Mouse (Mus musculus) CH12.LX (cell line): ENCODE results near the gene Cd200r3. TPM values are rescaled to one million over a fixed set of nuclear protein-coding genes. Genes with fewer than 3 reads are reported as not detected.

ENCODE experiments used
- DNase-seq: peaks from one replicate; pipeline ENCODE4 v3.0.0-alpha.2; 2013; ENCODE audit errors: extremely low read depth
- H3K27ac ChIP-seq: 2 replicates; pipeline ENCODE4 v1.5.1; 2012; ENCODE audit warnings: low read depth, mild to moderate bottlenecking, control low read depth, moderate library complexity; ENCODE audit not compliant: insufficient read depth
- H3K27me3 ChIP-seq: replicated peaks from 2 replicates; pipeline ENCODE3; 2012; ENCODE audit warnings: inconsistent platforms
- H3K36me3 ChIP-seq, 2 experiments: replicated peaks in 1 of 2; 2 replicates each; pipeline versions ENCODE3 to v1.6.1; 2012; ENCODE audit warnings: inconsistent platforms in 1 of 2, low read length in 1 of 2, mild to moderate bottlenecking in 1 of 2, mixed read lengths in 1 of 2, moderate library complexity in 1 of 2; ENCODE audit not compliant: control insufficient read depth in 1 of 2, insufficient read depth in 1 of 2
- H3K4me1 ChIP-seq, 2 experiments: 2 replicates each; pipeline ENCODE4 v1.6.1; 2012; ENCODE audit warnings: inconsistent platforms in 1 of 2, moderate library complexity in 1 of 2; ENCODE audit not compliant: insufficient read depth in 2 of 2, control insufficient read depth in 1 of 2
- H3K4me2 ChIP-seq: 2 replicates; pipeline ENCODE4 v1.6.1; 2012; ENCODE audit warnings: low read depth, mild to moderate bottlenecking, control low read depth; ENCODE audit not compliant: poor library complexity, insufficient read depth, severe bottlenecking
- H3K4me3 ChIP-seq, 3 experiments: fragments of 150-350 bp in 1 of 3; sonication (generic) in 1 of 3; replicated peaks in 1 of 3; 2 replicates each; pipeline versions ENCODE3 to v1.5.1; 2011 to 2012; ENCODE audit warnings: low read depth in 2 of 3, low read length in 2 of 3, mild to moderate bottlenecking in 2 of 3, moderate library complexity in 2 of 3, control low read depth in 1 of 3, improper control_type of control experiment in 1 of 3, inconsistent platforms in 1 of 3, mixed read lengths in 1 of 3; ENCODE audit not compliant: poor library complexity in 1 of 3
- H3K79me2 ChIP-seq: replicated peaks from 2 replicates; pipeline ENCODE4 v1.6.1; 2012; ENCODE audit warnings: mild to moderate bottlenecking, moderate library complexity; ENCODE audit not compliant: control insufficient read depth, poor library complexity, insufficient read depth, severe bottlenecking; ENCODE audit errors: extremely low read depth
- H3K9ac ChIP-seq: 2 replicates; pipeline ENCODE4 v1.6.1; 2012; ENCODE audit warnings: low read depth, mild to moderate bottlenecking, control low read depth, moderate library complexity; ENCODE audit not compliant: insufficient read depth
- H3K9me3 ChIP-seq: replicated peaks from 2 replicates; pipeline ENCODE3; 2012; ENCODE audit warnings: low read length, inconsistent platforms, mixed read lengths
- CHD1 ChIP-seq: IDR thresholded peaks from 2 replicates; pipeline ENCODE4 v1.6.1; 2012; ENCODE audit warnings: low read depth, low read length, improper control_type of control experiment, inconsistent platforms
- ELF1 ChIP-seq: IDR thresholded peaks from 2 replicates; pipeline ENCODE4 v1.6.1; 2014; ENCODE audit warnings: low read depth, mild to moderate bottlenecking, inconsistent platforms, low read length, improper control_type of control experiment
- EP300 ChIP-seq: IDR thresholded peaks from 2 replicates; pipeline ENCODE4 v1.6.1; 2011; ENCODE audit warnings: low read length, improper control_type of control experiment
- ETS1 ChIP-seq: conservative IDR thresholded peaks from 2 replicates; pipeline ENCODE4 v1.6.1; 2012; ENCODE audit warnings: low read depth, mild to moderate bottlenecking, inconsistent platforms, low read length, improper control_type of control experiment, moderate library complexity
- GABPA ChIP-seq: IDR thresholded peaks from 2 replicates; pipeline ENCODE4 v1.6.1; 2012; ENCODE audit warnings: low read depth, low read length, improper control_type of control experiment, inconsistent platforms; ENCODE audit not compliant: insufficient replicate concordance
- HCFC1 ChIP-seq: IDR thresholded peaks from 2 replicates; pipeline ENCODE4 v1.6.1; 2012; ENCODE audit warnings: low read depth, mild to moderate bottlenecking, inconsistent platforms, low read length, improper control_type of control experiment
- IRF4 ChIP-seq: IDR thresholded peaks from 2 replicates; pipeline ENCODE4 v1.6.1; 2014; ENCODE audit warnings: low read depth, mild to moderate bottlenecking, inconsistent platforms, low read length, improper control_type of control experiment
- JUN ChIP-seq: IDR thresholded peaks from 2 replicates; pipeline ENCODE4 v1.6.1; 2011; ENCODE audit warnings: low read depth, mild to moderate bottlenecking, low read length, improper control_type of control experiment, moderate library complexity; ENCODE audit not compliant: insufficient read depth
- KAT2A ChIP-seq: IDR thresholded peaks from 2 replicates; pipeline ENCODE4 v1.6.1; 2012; ENCODE audit warnings: low read length, improper control_type of control experiment, inconsistent platforms; ENCODE audit not compliant: insufficient replicate concordance
- MAFK ChIP-seq: IDR thresholded peaks from 2 replicates; pipeline ENCODE4 v1.6.1; 2011; ENCODE audit warnings: low read length, improper control_type of control experiment; ENCODE audit not compliant: insufficient replicate concordance
- MAX ChIP-seq: IDR thresholded peaks from 2 replicates; pipeline ENCODE4 v1.6.1; 2011; ENCODE audit warnings: low read length, improper control_type of control experiment
- MEF2A ChIP-seq: IDR thresholded peaks from 2 replicates; pipeline ENCODE4 v1.6.1; 2014; ENCODE audit warnings: low read depth, mild to moderate bottlenecking, inconsistent platforms, low read length, improper control_type of control experiment, borderline replicate concordance
- MYC ChIP-seq: IDR thresholded peaks from 2 replicates; pipeline ENCODE4 v1.6.1; 2011; ENCODE audit warnings: low read depth, mild to moderate bottlenecking, improper control_type of control experiment, low read length
- NRF1 ChIP-seq: IDR thresholded peaks from 2 replicates; pipeline ENCODE4 v1.6.1; 2014; ENCODE audit warnings: low read depth, mild to moderate bottlenecking, inconsistent platforms, low read length, improper control_type of control experiment, moderate library complexity
- POLR2A ChIP-seq: IDR thresholded peaks from 2 replicates; pipeline ENCODE4 v1.6.1; 2011; ENCODE audit warnings: low read depth, mild to moderate bottlenecking, improper control_type of control experiment, low read length
- SIN3A ChIP-seq: IDR thresholded peaks from 2 replicates; pipeline ENCODE4 v1.6.1; 2012; ENCODE audit warnings: low read length, improper control_type of control experiment, inconsistent platforms
- SMC3 ChIP-seq: IDR thresholded peaks from 2 replicates; pipeline ENCODE4 v1.6.1; 2011; ENCODE audit warnings: low read depth, low read length, improper control_type of control experiment
- TBP ChIP-seq: conservative IDR thresholded peaks from 2 replicates; pipeline ENCODE4 v1.6.1; 2011; ENCODE audit warnings: low read depth, low read length, improper control_type of control experiment
- UBTF ChIP-seq: IDR thresholded peaks from 2 replicates; pipeline ENCODE4 v1.6.1; 2012; ENCODE audit warnings: low read depth, mild to moderate bottlenecking, inconsistent platforms, low read length, improper control_type of control experiment, moderate library complexity
- USF1 ChIP-seq: IDR thresholded peaks from 2 replicates; pipeline ENCODE4 v1.6.1; 2014; ENCODE audit warnings: low read depth, mild to moderate bottlenecking, inconsistent platforms, low read length, improper control_type of control experiment
- ZC3H11A ChIP-seq: IDR thresholded peaks from 2 replicates; pipeline ENCODE4 v1.6.1; 2012; ENCODE audit warnings: low read depth, mild to moderate bottlenecking, inconsistent platforms, low read length, improper control_type of control experiment
- ZKSCAN1 ChIP-seq: IDR thresholded peaks from 2 replicates; pipeline ENCODE4 v1.6.1; 2012; ENCODE audit warnings: low read depth, inconsistent platforms, low read length, improper control_type of control experiment, borderline replicate concordance
- ZMIZ1 ChIP-seq: IDR thresholded peaks from 2 replicates; pipeline ENCODE4 v1.6.1; 2012; ENCODE audit warnings: low read depth, mild to moderate bottlenecking, inconsistent platforms, low read length, improper control_type of control experiment
- dilution Hi-C: fragments of 300-500 bp; cut with MboI; formaldehyde crosslinking; loops from 2 replicates; pipeline ENCODE4 v1.14.3; 2020; ENCODE audit warnings: low sequenced_read_pairs; ENCODE audit not compliant: extremely low pct_unique_long_range_greater_than_20kb, extremely low pct_ligation_motif_present
- in situ Hi-C: fragments of 300-500 bp; cut with MboI; formaldehyde crosslinking; loops from 3 replicates; pipeline ENCODE4 v1.14.3; 2019; ENCODE audit warnings: low sequenced_read_pairs, low pct_ligation_motif_present, low pct_unique_long_range_greater_than_20kb, mixed read lengths
- polyA plus RNA-seq: library from polyadenylated mRNA; unstranded; fragments of >175 nt; gene quantifications from 2 replicates; pipeline ENCODE4 v1.2.1, GENCODE M21; 2012; ENCODE audit warnings: low read depth; ENCODE audit not compliant: insufficient read length
- total RNA-seq, 2 experiments: library from RNA; depleted of rRNA; stranded (reverse); fragments of 300-350 nt in 1 of 2; fragments of >200 nt in 1 of 2; gene quantifications; 2 replicates each; pipeline ENCODE4 v1.2.3; 2012 to 2014

The Cd200r3 gene
- total and polyA plus RNA-seq, 3 experiments, result 5.0 to 17.6 (median 6.9) TPM

DNA sequence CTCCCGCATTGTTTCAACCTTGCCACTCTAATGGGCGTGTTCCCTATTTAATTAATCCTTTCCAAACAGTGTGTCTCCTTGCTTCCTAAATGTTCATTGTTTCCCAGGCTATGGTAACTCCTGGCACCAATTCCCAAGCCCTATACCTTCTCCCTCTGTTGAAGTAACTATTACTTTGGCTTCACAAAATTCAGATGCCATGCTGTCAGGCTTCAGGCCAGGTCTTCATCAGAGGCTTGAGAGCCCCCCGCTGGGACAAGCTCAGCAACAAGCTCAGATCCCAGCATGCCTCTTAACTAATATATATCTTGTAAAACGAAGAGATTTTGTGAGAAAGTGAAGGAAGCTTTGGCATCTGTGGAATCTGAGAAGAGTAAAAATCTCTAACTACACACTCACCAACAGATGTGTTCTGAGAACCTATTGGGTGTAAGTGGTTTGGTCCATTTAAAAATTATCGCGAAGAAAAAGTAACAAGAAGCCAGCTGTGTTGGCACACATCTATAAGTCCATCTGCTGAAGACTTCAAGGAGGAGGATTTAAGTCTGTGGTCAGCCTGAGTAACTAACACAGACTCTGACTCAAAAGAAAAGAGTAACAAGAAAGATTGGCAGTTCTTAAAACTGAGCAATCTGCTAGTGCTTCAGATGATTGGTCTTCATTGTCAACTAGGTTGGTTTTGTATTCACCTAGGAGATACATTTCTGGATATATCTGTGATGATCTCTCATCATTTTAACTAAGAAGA lies 50.9 kb downstream of the Cd200r3 start (continued):
- TF ChIP-seq IRF4 (peak; percentile 82), KAT2A (no peak), ZC3H11A (no peak), POLR2A (no peak; the same call in 1 of the 2 replicates), ELF1 (no peak), CHD1 (peak; percentile 94), MEF2A (no peak), SMC3 (no peak), JUN (peak; percentile 66; the same call in 1 of the 2 replicates)

DNA sequence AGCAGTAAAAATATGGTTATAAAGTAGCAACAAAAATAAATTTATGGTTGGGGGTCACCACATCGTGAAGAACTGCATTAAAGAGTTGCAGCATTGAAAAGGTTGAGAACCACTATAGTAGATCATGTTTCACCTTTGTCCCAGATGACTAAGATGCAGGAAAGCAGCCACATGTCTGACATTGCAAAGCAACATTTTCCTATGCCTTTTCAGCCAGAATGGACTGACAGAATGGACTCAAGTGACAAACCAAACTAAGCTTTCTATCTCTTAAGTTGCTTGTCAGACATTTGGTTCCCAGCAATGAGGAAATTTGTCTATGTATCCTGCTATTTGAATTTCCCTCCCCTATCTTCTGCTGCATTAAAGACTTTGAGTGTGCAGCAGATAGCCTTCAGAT lies 51.6 kb downstream of the Cd200r3 start:
- DNase-seq, result peak; percentile 55
- no peaks in the 10 kb centered on the region for H3K9me3 ChIP-seq
- no peaks in the 10 kb centered on the region for H3K27me3 ChIP-seq
- TF ChIP-seq MAX, result peak; percentile 56; the same call in 1 of the 2 replicates
- no peak for TF ChIP-seq ZC3H11A
- no peak for TF ChIP-seq HCFC1
- no peak for TF ChIP-seq CHD1
- no peak for TF ChIP-seq GABPA
- TF ChIP-seq MYC, result peak; percentile 72; the same call in 1 of the 2 replicates
- TF ChIP-seq USF1, result no peak
- no peak for TF ChIP-seq POLR2A
- TF ChIP-seq ETS1, result 0 out of 2 replicates have a peak, but pooled peaks have one; percentile 3
- no peak for TF ChIP-seq TBP
- TF ChIP-seq ZKSCAN1, result no peak
- TF ChIP-seq UBTF, result no peak
- no peak for TF ChIP-seq MAFK
- no peak for TF ChIP-seq NRF1
- no peak for TF ChIP-seq SIN3A
- TF ChIP-seq ZMIZ1, result no peak
- peak; percentile 43 for TF ChIP-seq EP300
- no peak for TF ChIP-seq MEF2A
- H3K27ac ChIP-seq, result peak overlapping the region; percentile 76
- H3K79me2 ChIP-seq, result no peaks in the 10 kb centered on the region
- dilution Hi-C loops, result no loop called here
- peak overlapping the region; percentile 66 for H3K9ac ChIP-seq
- peaks cover 15 to 76% of the 10 kb centered on the region in 2 experiments for H3K4me1 ChIP-seq
- in situ Hi-C loops, result no loop called here
- H3K4me2 ChIP-seq, result peak overlapping the region; percentile 95
- no peaks in the 10 kb centered on the region for H3K36me3 ChIP-seq
- peak overlapping the region in 2 of 3 experiments; percentile 4 to 6 for H3K4me3 ChIP-seq
